Mouse (Mus musculus) lung, postnatal 0 days (tissue): Measurements from ENCODE around the gene Tmem184b.

ENCODE experiments used
- CTCF ChIP-seq: IDR thresholded peaks from 2 replicates; pipeline ENCODE4 v1.5.1; 2016; ENCODE audit warnings: antibody characterized with exemption, mild to moderate bottlenecking
- EP300 ChIP-seq: IDR thresholded peaks from 2 replicates; pipeline ENCODE4 v1.6.1; 2016; ENCODE audit warnings: antibody characterized with exemption, mild to moderate bottlenecking, control low read depth

- TF ChIP-seq EP300 (no peak), CTCF (no peak)
Observed at GRCm38 (mm10) chr15:79313848-79314369, 89.5 kb downstream of the Tmem184b start.
